Mouse (Mus musculus) forebrain, postnatal 0 days (tissue): ENCODE measurements around the gene Ttc9c. TPM values are rescaled to one million over a fixed set of nuclear protein-coding genes. Genes with fewer than 3 reads are reported as not detected.

Experiments used
- ATAC-seq: fragments of 200-750 bp; cut with Nextera tagmentation; 2 replicates; pipeline ENCODE4 v1.8.0; 2017; ENCODE audit warnings: mild to moderate bottlenecking, moderate library complexity
- DNase-seq: peaks from one replicate; pipeline ENCODE4 v3.0.0-alpha.2; 2015
- H3K27ac ChIP-seq: fragments of 300-500 bp; sonication (generic); 2 replicates; pipeline ENCODE4 v1.5.1; 2014; ENCODE audit warnings: low read depth, mild to moderate bottlenecking, antibody characterized with exemption, low read length, moderate library complexity, mixed read lengths
- H3K27me3 ChIP-seq: fragments of 300-500 bp; sonication (generic); 2 replicates; pipeline ENCODE4 v1.6.1; 2014; ENCODE audit warnings: mild to moderate bottlenecking, low read length, mixed read lengths; ENCODE audit not compliant: insufficient read depth
- H3K36me3 ChIP-seq: fragments of 300-500 bp; sonication (generic); 2 replicates; pipeline ENCODE4 v1.6.1; 2014; ENCODE audit warnings: mild to moderate bottlenecking, moderate library complexity; ENCODE audit not compliant: insufficient read depth
- H3K4me1 ChIP-seq: fragments of 300-500 bp; sonication (generic); 2 replicates; pipeline ENCODE4 v1.6.1; 2014; ENCODE audit warnings: antibody characterized with exemption; ENCODE audit not compliant: insufficient read depth
- H3K4me2 ChIP-seq: fragments of 300-500 bp; sonication (generic); 2 replicates; pipeline ENCODE4 v1.6.1; 2014; ENCODE audit warnings: low read depth, mild to moderate bottlenecking, moderate library complexity
- H3K4me3 ChIP-seq: fragments of 300-500 bp; sonication (generic); 2 replicates; pipeline ENCODE4 v1.5.1; 2014; ENCODE audit warnings: low read depth, low read length, mixed read lengths
- H3K9ac ChIP-seq: fragments of 300-500 bp; sonication (generic); 2 replicates; pipeline ENCODE4 v1.6.1; 2014; ENCODE audit warnings: mild to moderate bottlenecking
- H3K9me3 ChIP-seq: fragments of 300-500 bp; sonication (generic); 2 replicates; pipeline ENCODE4 v1.6.1; 2016; ENCODE audit warnings: low read length
- CTCF ChIP-seq: sonication (generic); IDR thresholded peaks from 2 replicates; pipeline ENCODE4 v1.5.1; 2016; ENCODE audit warnings: antibody characterized with exemption, control low read depth, low read depth
- WGBS: fragments of 180-500 bp; shearing (Covaris S2); extraction: QIAGEN DNeasy Blood & Tissue Kit; methylation state at CpG from one replicate; pipeline ENCODE4 v1.1.7; 2014; 5-methylcytosine and 5-hydroxymethylcytosine counted together
- polyA plus RNA-seq: library from polyadenylated mRNA; unstranded; fragments of >200 nt; fragmentation: Nextera tagmentation; extraction: Ambion mirVana; gene quantifications from 2 replicates; pipeline ENCODE4 v1.2.1, GENCODE M21; 2015
- total RNA-seq: library from RNA; depleted of rRNA; stranded (reverse); fragments of >200 nt; gene quantifications from 2 replicates; pipeline ENCODE4 v1.2.3, GENCODE M21; 2014

The Ttc9c gene
- total and polyA plus RNA-seq, 2 experiments from 2014 or later: 44.4 to 71.9 TPM

DNA sequence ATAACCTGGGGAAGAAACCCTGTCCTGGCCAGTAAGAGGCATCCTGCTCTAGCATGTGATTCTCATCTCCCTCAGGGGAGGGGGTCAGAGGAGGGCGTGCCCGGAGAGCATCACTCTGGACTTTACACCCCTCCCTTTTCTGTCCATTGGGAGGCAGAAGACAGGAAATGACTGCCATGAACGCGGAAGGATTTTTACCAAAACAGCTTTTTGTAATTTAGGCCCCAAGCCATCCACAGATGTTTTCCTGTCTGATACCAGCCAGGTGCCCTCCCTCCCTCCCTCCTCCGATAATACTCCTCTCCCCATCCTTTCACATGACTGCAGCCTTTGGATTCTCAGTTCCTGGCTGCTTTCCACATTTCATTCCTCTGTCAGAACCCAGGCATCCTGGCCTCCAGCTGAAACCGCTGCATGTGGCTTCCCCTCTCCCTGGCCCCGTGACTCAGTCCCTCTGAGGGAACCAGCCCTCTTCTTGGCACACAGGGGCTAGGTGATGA is 31.3 kb upstream of the Ttc9c start, which contains the start of gene Lrrn4cl:
Gene Lrrn4cl, plus strand, starts transcription at position 367 of the 500 bp plus-strand sequence.
- no peak for TF ChIP-seq CTCF
- Histone ChIP-seq H3K36me3 (peaks cover 37% of the 10 kb centered on the region), H3K27me3 (no peaks in the 10 kb centered on the region), H3K4me2 (no peak within 1 kb of the TSS), H3K9me3 (no peaks in the 10 kb centered on the region), H3K4me1 (no peaks in the 10 kb centered on the region), H3K27ac (no peak within 1 kb of the TSS), H3K9ac (no peak within 1 kb of the TSS), H3K4me3 (no peak within 1 kb of the TSS)
- DNase-seq (no peak), ATAC-seq (peak; percentile 45)
- WGBS: 38% methylated on average over 7 of the region's 7 CpGs

DNA sequence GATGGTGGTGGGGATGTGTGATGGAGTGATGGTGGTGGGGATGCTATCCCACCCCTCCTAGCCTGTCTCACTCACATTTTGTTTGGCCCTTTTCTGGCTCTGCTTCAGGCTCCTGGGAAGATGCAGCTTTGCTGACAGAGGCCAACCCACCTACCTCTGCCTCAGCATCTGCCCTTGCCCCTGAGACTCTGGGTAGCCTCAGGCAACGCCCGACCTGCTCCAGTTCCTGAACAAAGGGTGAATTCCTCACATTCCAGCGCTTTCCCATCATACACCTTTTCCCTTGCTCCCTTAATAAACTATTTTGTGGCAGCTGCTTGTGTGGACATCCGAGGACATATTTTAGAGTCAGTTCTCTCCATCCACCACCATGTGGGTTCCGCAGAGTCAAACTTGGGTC is 29.2 kb upstream of the Ttc9c start:
- H3K27me3 ChIP-seq: no peaks in the 10 kb centered on the region
- ATAC-seq: no peak
- H3K4me2 ChIP-seq: no peak overlapping the region
- 87% methylated on average over 5 of the region's 5 CpGs for WGBS
- H3K9ac ChIP-seq: no peak overlapping the region
- H3K4me1 ChIP-seq: no peaks in the 10 kb centered on the region
- no peak overlapping the region for H3K27ac ChIP-seq
- TF ChIP-seq CTCF: no peak
- peaks cover 37% of the 10 kb centered on the region for H3K36me3 ChIP-seq
- H3K4me3 ChIP-seq: no peak overlapping the region
- no peak for DNase-seq
- H3K9me3 ChIP-seq: no peaks in the 10 kb centered on the region

DNA sequence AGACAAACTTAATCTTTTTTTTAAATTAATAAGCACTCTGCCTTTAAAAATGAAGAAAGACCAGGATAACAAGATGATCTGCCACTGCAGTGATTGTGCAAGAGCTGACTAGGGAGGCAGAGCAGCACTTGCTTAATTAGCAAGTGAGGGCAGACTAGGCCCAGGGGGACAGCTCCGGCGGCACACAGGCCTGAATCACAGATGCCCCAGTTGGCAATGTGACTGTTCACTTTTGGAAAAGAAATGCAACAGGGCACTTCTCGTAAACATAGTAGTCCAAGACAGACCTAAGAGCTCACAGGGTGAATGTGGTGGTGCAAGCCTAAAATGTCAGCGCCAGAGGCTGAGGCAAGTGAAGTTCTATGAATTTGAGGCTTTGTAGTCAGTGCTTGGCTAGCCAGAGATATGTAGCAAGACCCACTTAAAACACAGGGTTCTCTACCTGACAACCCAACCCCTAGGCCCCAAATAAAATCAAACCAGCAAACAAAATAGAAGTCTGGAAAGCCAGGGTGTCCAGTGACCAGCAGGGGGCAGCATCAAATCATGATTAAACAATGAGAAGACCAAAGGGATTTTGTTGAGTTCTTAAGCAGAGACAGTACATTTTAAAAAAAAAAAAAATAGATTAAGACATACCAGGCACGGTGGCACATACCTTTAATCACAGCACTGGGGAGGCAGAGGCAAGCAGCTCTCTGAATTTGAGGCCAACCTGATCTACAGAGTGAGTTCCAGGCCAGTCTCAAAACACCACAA is 25.4 kb upstream of the Ttc9c start:
- H3K4me1 ChIP-seq: peaks cover 5% of the 10 kb centered on the region
- no peak for ATAC-seq
- no peak overlapping the region for H3K4me2 ChIP-seq
- peak; percentile 80 for TF ChIP-seq CTCF
- H3K27me3 ChIP-seq: no peaks in the 10 kb centered on the region
- WGBS: 62% methylated on average over 5 of the region's 5 CpGs
- no peak overlapping the region for H3K4me3 ChIP-seq
- no peak overlapping the region for H3K9ac ChIP-seq
- DNase-seq: peak; percentile 86
- peaks cover 54% of the 10 kb centered on the region for H3K36me3 ChIP-seq
- H3K9me3 ChIP-seq: no peaks in the 10 kb centered on the region
- H3K27ac ChIP-seq: no peak overlapping the region

DNA sequence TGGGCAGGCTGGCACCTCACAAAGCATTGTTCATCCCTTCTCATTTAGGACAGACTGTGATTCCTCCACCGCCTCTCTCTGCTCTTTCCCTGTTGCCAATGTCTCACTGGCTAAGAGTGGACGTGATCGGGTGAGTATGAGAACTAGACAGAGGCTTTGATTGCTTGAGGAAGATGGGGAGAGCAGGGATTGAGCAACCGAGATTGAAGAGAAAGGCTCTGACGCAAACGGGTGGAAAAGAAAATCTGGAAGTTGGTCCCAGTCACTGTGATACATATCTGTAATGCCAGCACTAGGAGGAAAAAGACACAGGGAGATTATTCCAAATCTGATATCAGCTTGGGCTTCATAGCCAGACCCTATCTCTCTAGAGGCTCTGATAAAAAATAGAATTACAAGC is 23.8 kb upstream of the Ttc9c start:
- Histone ChIP-seq H3K36me3 (peaks cover 42% of the 10 kb centered on the region), H3K4me3 (no peak overlapping the region), H3K27me3 (no peaks in the 10 kb centered on the region), H3K27ac (no peak overlapping the region), H3K9me3 (no peaks in the 10 kb centered on the region), H3K4me1 (peaks cover 5% of the 10 kb centered on the region), H3K9ac (no peak overlapping the region), H3K4me2 (no peak overlapping the region)
- no peak for DNase-seq
- ATAC-seq: no peak
- 89% methylated on average over 6 of the region's 6 CpGs for WGBS
- no peak for TF ChIP-seq CTCF

DNA sequence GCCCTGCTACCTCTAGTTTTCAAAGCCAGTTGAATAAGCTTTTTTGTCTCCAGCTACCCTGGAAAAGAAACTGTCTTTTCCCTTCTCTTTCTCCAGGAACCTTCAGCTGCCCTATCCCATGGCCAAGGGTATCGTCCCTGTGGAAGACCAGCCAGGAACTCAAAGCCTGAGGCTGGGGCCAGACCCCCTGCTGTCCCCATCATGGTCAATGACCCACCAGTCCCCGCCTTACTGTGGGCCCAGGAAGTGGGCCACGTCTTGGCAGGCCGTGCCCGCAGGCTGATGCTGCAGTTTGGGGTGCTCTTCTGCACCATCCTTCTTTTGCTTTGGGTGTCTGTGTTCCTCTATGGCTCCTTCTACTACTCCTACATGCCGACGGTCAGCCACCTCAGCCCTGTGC is 21.9 kb upstream of the Ttc9c start:
- 91% methylated on average over 7 of the region's 7 CpGs for WGBS
- peak overlapping the region; percentile 97 for H3K9ac ChIP-seq
- H3K9me3 ChIP-seq: no peaks in the 10 kb centered on the region
- DNase-seq (no peak), ATAC-seq (no peak)
- no peaks in the 10 kb centered on the region for H3K27me3 ChIP-seq
- H3K27ac ChIP-seq: peak overlapping the region; percentile 29; the same call in 1 of the 2 replicates
- peaks cover 5% of the 10 kb centered on the region for H3K4me1 ChIP-seq
- peak overlapping the region; percentile 84 for H3K4me2 ChIP-seq
- TF ChIP-seq CTCF: no peak
- H3K4me3 ChIP-seq: peak overlapping the region; percentile 72
- H3K36me3 ChIP-seq: peaks cover 22% of the 10 kb centered on the region

DNA sequence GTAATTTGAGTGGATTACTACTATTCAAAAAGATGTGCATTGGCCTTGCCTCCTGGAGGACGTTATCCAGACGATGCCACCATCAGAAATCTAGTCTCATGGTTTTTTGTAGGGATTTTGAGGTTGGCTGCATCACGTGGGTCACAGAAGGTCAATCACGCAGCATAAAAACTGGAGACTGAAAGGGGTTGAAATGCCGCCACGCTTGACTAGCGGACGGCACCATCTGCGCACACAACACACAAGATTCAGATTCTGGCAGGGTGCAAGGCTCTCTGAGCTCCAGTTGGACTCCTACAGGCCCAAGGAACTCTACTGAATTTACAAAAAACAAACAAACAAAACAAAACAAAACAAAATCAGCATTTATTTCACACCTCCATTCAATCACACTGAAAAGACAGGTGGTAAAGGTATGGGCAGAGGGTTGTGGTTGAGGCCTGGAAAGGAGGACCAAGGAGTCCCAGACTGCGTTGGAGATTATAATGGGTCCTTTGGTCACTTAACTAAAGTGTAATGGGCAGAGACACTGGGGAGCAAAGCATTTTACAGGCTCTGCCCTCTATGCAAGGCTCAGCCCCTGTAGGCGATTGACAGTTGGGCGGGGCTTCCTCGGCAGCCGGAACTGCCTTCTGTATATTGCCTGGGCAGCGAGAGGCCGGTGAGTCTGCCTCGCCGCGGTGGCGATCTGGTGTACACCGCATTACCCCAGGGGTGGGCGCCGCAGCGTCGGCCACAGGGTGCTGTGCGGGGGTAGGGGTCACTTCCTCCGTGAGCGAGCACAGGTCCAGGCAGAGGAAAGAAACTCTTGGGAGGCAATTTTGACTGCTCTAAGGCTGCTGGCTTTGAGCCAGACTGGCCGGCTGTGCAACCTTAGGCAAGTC is 21.0 kb upstream of the Ttc9c start:
- peak overlapping the region; percentile 97 for H3K9ac ChIP-seq
- WGBS: 8% methylated on average over 29 of the region's 29 CpGs
- H3K4me1 ChIP-seq: peaks cover 5% of the 10 kb centered on the region
- H3K4me2 ChIP-seq: peak overlapping the region; percentile 84
- TF ChIP-seq CTCF: no peak
- peak overlapping the region; percentile 98 for H3K27ac ChIP-seq
- ATAC-seq (no peak), DNase-seq (peak; percentile 64)
- H3K9me3 ChIP-seq: no peaks in the 10 kb centered on the region
- peaks cover 17% of the 10 kb centered on the region for H3K36me3 ChIP-seq
- H3K4me3 ChIP-seq: peak overlapping the region; percentile 72
- no peaks in the 10 kb centered on the region for H3K27me3 ChIP-seq
